Mouse (Mus musculus) forebrain, postnatal 0 days (tissue): ENCODE results near the gene Cd180. TPM values are rescaled to one million over a fixed set of nuclear protein-coding genes. Genes with fewer than 3 reads are reported as not detected.

Source experiments
- ATAC-seq: fragments of 200-750 bp; cut with Nextera tagmentation; 2 replicates; pipeline ENCODE4 v1.8.0; 2017; ENCODE audit warnings: mild to moderate bottlenecking, moderate library complexity
- DNase-seq: peaks from one replicate; pipeline ENCODE4 v3.0.0-alpha.2; 2015
- H3K27ac ChIP-seq: fragments of 300-500 bp; sonication (generic); 2 replicates; pipeline ENCODE4 v1.5.1; 2014; ENCODE audit warnings: low read depth, mild to moderate bottlenecking, antibody characterized with exemption, low read length, moderate library complexity, mixed read lengths
- H3K27me3 ChIP-seq: fragments of 300-500 bp; sonication (generic); 2 replicates; pipeline ENCODE4 v1.6.1; 2014; ENCODE audit warnings: mild to moderate bottlenecking, low read length, mixed read lengths; ENCODE audit not compliant: insufficient read depth
- H3K36me3 ChIP-seq: fragments of 300-500 bp; sonication (generic); 2 replicates; pipeline ENCODE4 v1.6.1; 2014; ENCODE audit warnings: mild to moderate bottlenecking, moderate library complexity; ENCODE audit not compliant: insufficient read depth
- H3K4me1 ChIP-seq: fragments of 300-500 bp; sonication (generic); 2 replicates; pipeline ENCODE4 v1.6.1; 2014; ENCODE audit warnings: antibody characterized with exemption; ENCODE audit not compliant: insufficient read depth
- H3K4me2 ChIP-seq: fragments of 300-500 bp; sonication (generic); 2 replicates; pipeline ENCODE4 v1.6.1; 2014; ENCODE audit warnings: low read depth, mild to moderate bottlenecking, moderate library complexity
- H3K4me3 ChIP-seq: fragments of 300-500 bp; sonication (generic); 2 replicates; pipeline ENCODE4 v1.5.1; 2014; ENCODE audit warnings: low read depth, low read length, mixed read lengths
- H3K9ac ChIP-seq: fragments of 300-500 bp; sonication (generic); 2 replicates; pipeline ENCODE4 v1.6.1; 2014; ENCODE audit warnings: mild to moderate bottlenecking
- H3K9me3 ChIP-seq: fragments of 300-500 bp; sonication (generic); 2 replicates; pipeline ENCODE4 v1.6.1; 2016; ENCODE audit warnings: low read length
- CTCF ChIP-seq: sonication (generic); IDR thresholded peaks from 2 replicates; pipeline ENCODE4 v1.5.1; 2016; ENCODE audit warnings: antibody characterized with exemption, control low read depth, low read depth
- WGBS: fragments of 180-500 bp; shearing (Covaris S2); extraction: QIAGEN DNeasy Blood & Tissue Kit; methylation state at CpG from one replicate; pipeline ENCODE4 v1.1.7; 2014; 5-methylcytosine and 5-hydroxymethylcytosine counted together
- polyA plus RNA-seq: library from polyadenylated mRNA; unstranded; fragments of >200 nt; fragmentation: Nextera tagmentation; extraction: Ambion mirVana; gene quantifications from 2 replicates; pipeline ENCODE4 v1.2.1, GENCODE M21; 2015
- total RNA-seq: library from RNA; depleted of rRNA; stranded (reverse); fragments of >200 nt; gene quantifications from 2 replicates; pipeline ENCODE4 v1.2.3, GENCODE M21; 2014; rRNA removed

The Cd180 gene
- total RNA-seq (0.57 and 0.77 TPM in 2 replicates), polyA plus RNA-seq (0.55 and 0.56 TPM in 2 replicates)

GRCm38 (mm10) chr13:102693341-102693801 lies at the start of gene Cd180:
Cd180 (plus strand) TSS chr13:102693558.
- Histone ChIP-seq H3K4me2 (no peak within 1 kb of the TSS), H3K36me3 (no peaks in the 10 kb centered on the region), H3K27me3 (no peaks in the 10 kb centered on the region), H3K4me3 (no peak within 1 kb of the TSS), H3K9me3 (no peaks in the 10 kb centered on the region), H3K9ac (no peak within 1 kb of the TSS), H3K4me1 (no peaks in the 10 kb centered on the region), H3K27ac (no peak within 1 kb of the TSS)
- TF ChIP-seq CTCF: no peak
- WGBS: 61% methylated on average over 8 of the region's 8 CpGs
- ATAC-seq (no peak; the same call in 1 of the 2 replicates), DNase-seq (no peak)

DNA sequence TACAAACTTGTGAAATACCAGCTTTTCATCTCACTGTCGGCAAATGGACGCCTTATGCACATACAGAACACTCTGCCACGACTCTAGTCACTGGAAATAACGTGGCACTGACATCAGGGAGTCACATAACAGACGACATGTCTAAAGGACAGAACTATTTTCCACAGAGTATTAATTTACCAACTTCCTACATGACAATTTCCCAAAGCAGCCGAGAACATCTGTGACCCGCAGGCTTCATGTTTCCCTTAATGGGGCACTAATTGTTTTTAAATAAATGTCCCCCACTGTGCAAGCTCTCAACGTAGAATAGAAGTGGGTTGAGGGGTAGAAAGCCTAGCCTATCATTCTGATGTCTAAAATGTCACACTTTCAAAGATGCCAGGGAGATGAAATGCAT lies 49.0 kb upstream of the Cd180 start:
- peak; percentile 44; the same call in 1 of the 2 replicates for ATAC-seq
- Histone ChIP-seq H3K27ac (0 out of 2 replicates have a peak overlapping the region, but pooled peaks have one; percentile 3), H3K9me3 (no peaks in the 10 kb centered on the region), H3K4me2 (peak overlapping the region; percentile 35), H3K9ac (no peak overlapping the region), H3K4me3 (no peak overlapping the region), H3K36me3 (no peaks in the 10 kb centered on the region), H3K27me3 (no peaks in the 10 kb centered on the region), H3K4me1 (0 out of 2 replicates have a peak, but pooled peaks cover 3% of the 10 kb centered on the region)
- WGBS: 16% methylated on average over 8 of the region's 8 CpGs
- no peak for TF ChIP-seq CTCF
- peak; percentile 43 for DNase-seq

- ATAC-seq (peak; percentile 93), DNase-seq (peak; percentile 93)
- peak overlapping the region; percentile 35 for H3K4me2 ChIP-seq
- H3K27ac ChIP-seq: no peak overlapping the region
- 16% methylated on average over 17 of the region's 17 CpGs for WGBS
- H3K4me3 ChIP-seq: no peak overlapping the region
- peak; percentile 88 for TF ChIP-seq CTCF
- 0 out of 2 replicates have a peak, but pooled peaks cover 3% of the 10 kb centered on the region for H3K4me1 ChIP-seq
- H3K36me3 ChIP-seq: no peaks in the 10 kb centered on the region
- H3K9me3 ChIP-seq: no peaks in the 10 kb centered on the region
- H3K9ac ChIP-seq: no peak overlapping the region
- H3K27me3 ChIP-seq: no peaks in the 10 kb centered on the region
Measured at GRCm38 (mm10) chr13:102644789-102645551, 48.4 kb upstream of the Cd180 start.

GRCm38 (mm10) chr13:102646271-102646771 lies 47.0 kb upstream of the Cd180 start:
- ATAC-seq (no peak), DNase-seq (no peak)
- TF ChIP-seq CTCF: no peak
- H3K4me1 ChIP-seq: 0 out of 2 replicates have a peak, but pooled peaks cover 3% of the 10 kb centered on the region
- H3K27me3 ChIP-seq: no peaks in the 10 kb centered on the region
- no peak overlapping the region for H3K4me2 ChIP-seq
- H3K9ac ChIP-seq: no peak overlapping the region
- no peaks in the 10 kb centered on the region for H3K9me3 ChIP-seq
- H3K4me3 ChIP-seq: no peak overlapping the region
- no peaks in the 10 kb centered on the region for H3K36me3 ChIP-seq
- no peak overlapping the region for H3K27ac ChIP-seq
- WGBS: 69% methylated on average over 10 of the region's 10 CpGs

DNA sequence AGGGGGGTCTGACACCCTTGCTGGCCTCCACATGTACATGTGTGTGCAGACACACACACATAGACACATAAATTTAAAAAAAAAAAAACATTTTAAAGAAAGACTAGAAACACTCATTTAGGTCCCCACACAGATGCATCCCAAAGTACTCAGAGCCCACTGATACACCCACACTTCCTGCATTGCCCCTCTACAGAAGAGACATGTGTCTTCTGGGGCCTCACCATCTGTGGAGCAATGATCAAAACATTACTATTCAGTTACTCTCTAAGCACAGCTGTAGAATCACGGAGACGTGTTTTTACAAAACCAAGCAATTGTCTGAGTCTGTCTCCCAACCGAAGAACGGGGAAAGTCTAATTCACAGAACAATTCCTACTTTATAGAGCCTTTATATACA lies 45.8 kb upstream of the Cd180 start:
- Histone ChIP-seq H3K9me3 (no peaks in the 10 kb centered on the region), H3K27me3 (no peaks in the 10 kb centered on the region), H3K4me3 (no peak overlapping the region), H3K9ac (no peak overlapping the region), H3K27ac (no peak overlapping the region), H3K36me3 (no peaks in the 10 kb centered on the region), H3K4me1 (0 out of 2 replicates have a peak, but pooled peaks cover 3% of the 10 kb centered on the region), H3K4me2 (no peak overlapping the region)
- ATAC-seq (no peak), DNase-seq (no peak)
- TF ChIP-seq CTCF: no peak
- WGBS: 65% methylated on average over 4 of the region's 4 CpGs

DNA sequence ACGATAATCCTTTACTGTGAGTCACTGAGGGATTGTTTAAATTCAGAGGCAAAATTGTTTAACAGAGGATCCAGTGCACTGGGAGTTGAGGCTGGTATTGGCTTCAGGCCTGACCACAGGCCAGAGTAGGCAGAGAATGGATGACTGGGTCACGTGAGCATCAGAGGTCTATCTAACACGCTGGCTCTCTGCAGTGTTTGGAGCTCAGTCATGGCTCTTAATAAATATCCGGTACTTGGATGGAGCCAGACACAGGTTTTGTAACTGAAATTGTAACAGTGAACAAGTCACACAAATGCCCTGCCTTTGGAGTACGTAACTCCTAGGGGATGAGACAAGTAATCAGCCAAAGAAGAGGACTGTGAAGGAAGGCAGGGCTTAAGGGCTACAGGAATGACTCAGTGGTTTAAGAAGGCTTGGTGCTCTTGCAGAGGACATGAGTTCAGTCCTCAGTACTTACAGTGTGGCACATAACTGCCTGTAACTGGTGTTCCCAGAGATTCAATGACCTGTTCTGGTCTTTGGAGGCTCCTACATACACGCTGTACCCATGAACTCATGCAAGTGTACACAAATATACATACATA lies 41.0 kb upstream of the Cd180 start:
- TF ChIP-seq CTCF: no peak
- H3K9ac ChIP-seq: no peak overlapping the region

More for the DNA sequence above, 41.0 kb upstream of the Cd180 start:
- H3K36me3 ChIP-seq: no peaks in the 10 kb centered on the region
- no peaks in the 10 kb centered on the region for H3K4me1 ChIP-seq
- H3K4me3 ChIP-seq: no peak overlapping the region
- DNase-seq: no peak
- H3K27me3 ChIP-seq: no peaks in the 10 kb centered on the region; the same call in 1 of the 2 replicates
- WGBS: 91% methylated on average over 6 of the region's 6 CpGs
- H3K9me3 ChIP-seq: no peaks in the 10 kb centered on the region
- no peak for ATAC-seq
- H3K4me2 ChIP-seq: no peak overlapping the region
- no peak overlapping the region for H3K27ac ChIP-seq
